Mouse (Mus musculus) liver, postnatal 0 days (tissue): ENCODE data around the gene Ugt1a7c.

ENCODE experiments used
- CTCF ChIP-seq: sonication (generic); IDR thresholded peaks from 2 replicates; pipeline ENCODE4 v1.5.1; 2016; ENCODE audit warnings: antibody characterized with exemption, low read depth
- EP300 ChIP-seq: IDR thresholded peaks from 2 replicates; pipeline ENCODE4 v1.6.1; 2016; ENCODE audit warnings: antibody characterized with exemption, low read depth, mild to moderate bottlenecking

GRCm38 (mm10) chr1:88186325-88186935 lies 91.6 kb downstream of the Ugt1a7c start:
- no peak for TF ChIP-seq EP300
- no peak for TF ChIP-seq CTCF
